Mouse (Mus musculus): ENCODE results near the gene Pdrg1.

GRCm38 (mm10) chr2:153032973-153033372 lies 17.7 kb upstream of the Pdrg1 start:
- TF ChIP-seq CTCF (IDR thresholded peaks at IDR 0.05; ENCODE audit: control insufficient read depth, insufficient read depth, insufficient read length) (no peak), MAX (IDR thresholded peaks at IDR 0.05) (no peak), USF1 (IDR thresholded peaks at IDR 0.05; ENCODE audit: low read depth) (no peak), CEBPB (IDR thresholded peaks at IDR 0.05; ENCODE audit: low read depth) (no peak), FOSL1 (IDR thresholded peaks at IDR 0.05; ENCODE audit: insufficient read depth, low read length, poor library complexity, severe bottlenecking) (no peak)

All from C2C12 (cell line).